Mouse (Mus musculus): ENCODE results near the gene Padi4.

DNA sequence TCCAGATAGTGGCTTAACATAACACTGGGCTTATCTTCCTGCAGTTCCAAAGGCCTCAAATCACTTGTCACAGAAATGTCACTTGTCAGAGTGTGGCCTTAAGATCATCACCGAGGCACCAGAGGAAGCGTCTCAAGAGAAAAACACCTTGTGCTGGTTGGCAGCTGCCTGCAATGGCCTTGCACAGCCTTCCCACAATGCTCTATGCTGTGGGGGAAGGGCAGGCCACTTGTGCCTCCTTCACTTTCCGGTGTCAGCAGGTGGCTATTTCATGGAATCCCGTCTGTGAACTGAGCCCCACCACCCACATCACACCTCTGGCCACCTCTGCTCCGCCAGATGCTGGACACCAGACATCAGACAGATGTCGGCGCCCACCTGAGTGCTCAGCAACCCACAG lies 20.7 kb downstream of the Padi4 start:
- TF ChIP-seq CEBPB (IDR thresholded peaks at IDR 0.05; ENCODE audit: low read depth) (no peak), MYOD1 (IDR thresholded peaks at IDR 0.05; ENCODE audit: control insufficient read depth, insufficient read length, low read depth) (no peak), CTCF (IDR thresholded peaks at IDR 0.05; ENCODE audit: control insufficient read depth, insufficient read depth, insufficient read length) (no peak), USF1 (IDR thresholded peaks at IDR 0.05; ENCODE audit: low read depth) (no peak), MAX (IDR thresholded peaks at IDR 0.05) (no peak)
